Mouse (Mus musculus) CH12F3 (cell line): Measurements from ENCODE around the gene Smr2.
"Not testable (repeated sequence)": the region's sequence is repeated elsewhere in the genome, so short reads cannot be mapped to it uniquely, and the experiment has no call there.

Source experiments
- in situ Hi-C: fragments of 300-500 bp; cut with MboI; formaldehyde crosslinking; loops from 2 replicates; pipeline ENCODE4 v1.14.3; 2020; ENCODE audit warnings: low sequenced_read_pairs

The Smr2 gene

DNA sequence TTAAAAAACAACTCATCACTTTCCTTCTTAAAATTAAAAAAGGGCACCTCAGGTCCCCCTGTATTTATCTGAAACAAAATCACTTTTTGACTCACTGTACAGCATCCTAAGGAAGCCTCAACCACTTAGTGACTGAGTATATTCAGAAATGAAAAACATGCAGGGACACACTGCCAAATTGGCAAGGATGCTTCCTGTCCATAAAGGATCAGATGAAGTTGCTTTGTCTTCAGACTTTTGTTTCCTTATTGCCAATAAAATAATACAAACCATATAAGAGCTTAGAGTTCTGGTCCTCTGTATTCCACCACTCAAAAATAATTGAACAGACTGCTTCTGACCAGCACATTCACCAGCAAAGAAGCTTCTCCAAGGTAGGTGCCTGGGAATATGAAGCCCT lies at the start of gene Smr2:
Gene Smr2, plus strand, starts transcription at position 301 of the 400 bp plus-strand sequence.
- in situ Hi-C loops: not testable (repeated sequence)

DNA sequence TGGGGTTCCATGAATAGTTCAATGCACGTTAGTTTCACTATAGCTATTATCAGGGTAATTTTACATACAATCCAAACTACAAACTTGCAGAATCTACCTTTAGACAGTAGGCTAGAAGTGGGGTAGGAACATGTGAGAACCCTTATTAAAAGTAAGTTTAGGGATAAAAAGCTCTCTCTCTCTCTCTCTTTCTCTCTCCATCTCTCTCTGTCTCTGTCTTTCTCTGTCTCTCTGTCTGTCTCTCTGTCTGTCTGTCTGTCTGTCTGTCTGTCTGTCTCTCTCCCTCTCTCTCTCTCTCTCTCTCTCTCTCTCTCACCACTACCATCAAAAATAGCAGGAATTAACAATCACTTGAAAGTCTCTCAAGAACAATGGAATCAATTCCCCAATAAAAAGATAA lies 25.1 kb downstream of the Smr2 start, which contains the start of gene Gm11116:
Gene Gm11116, minus strand, starts transcription at position 101 of the 400 bp plus-strand sequence.
- in situ Hi-C loops: no loop called here

- in situ Hi-C loops: no loop called here
These were observed 67.6 kb downstream of the Smr2 start, which contains the start of gene Gm11115 for GRCm38 (mm10) chr5:88153999-88154398. TSS of gene Gm11115 (minus strand) at chr5:88154099.
